Mouse (Mus musculus) induced T-regulatory cell, adult 2 months (primary cell): Measurements from ENCODE around the gene Ssh2.

Source experiments
- DNase-seq: peaks from one replicate; pipeline ENCODE4 v3.0.0-alpha.2; 2012; ENCODE audit warnings: low read depth

The Ssh2 gene

DNA sequence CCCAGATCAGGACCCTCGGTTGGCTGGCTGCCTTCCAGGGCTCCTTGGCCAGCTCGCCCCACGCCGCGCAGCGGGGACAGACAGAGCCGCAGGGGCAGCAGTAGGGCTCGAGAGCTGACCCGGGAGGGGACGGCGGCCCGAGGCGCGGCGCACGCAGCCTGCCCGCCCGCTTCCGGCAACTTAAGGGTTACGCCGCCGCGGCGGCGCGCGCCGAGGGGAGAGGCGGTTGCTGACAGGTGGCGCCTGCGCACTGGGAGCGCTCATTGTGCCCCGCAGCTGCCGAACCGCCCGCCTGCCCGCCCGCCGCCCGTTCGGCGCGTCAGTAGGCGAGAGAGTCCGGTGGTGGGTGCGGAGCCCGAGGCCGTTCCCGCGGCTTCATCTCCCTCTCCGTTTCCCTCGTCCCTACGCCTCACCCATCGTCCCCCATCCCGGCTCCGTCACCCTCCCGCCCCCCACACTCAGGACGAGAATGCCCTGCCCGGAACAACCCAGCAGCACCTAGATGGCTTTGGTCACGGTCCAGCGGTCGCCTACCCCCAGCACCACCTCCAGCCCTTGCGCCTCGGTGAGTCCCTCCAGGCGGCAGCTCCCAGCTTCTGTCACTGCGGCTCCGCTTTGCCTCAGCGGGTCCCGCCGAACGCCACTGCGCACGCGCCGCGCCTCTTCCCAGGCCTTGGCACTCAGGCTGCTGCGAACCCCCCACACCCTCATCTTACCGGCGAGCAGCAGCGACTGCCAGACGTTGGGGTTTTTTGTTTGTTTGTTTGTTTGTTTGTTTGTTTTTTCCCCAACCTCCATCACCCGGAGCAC is at the start of gene Ssh2:
Gene Ssh2, plus strand, starts transcription at position 337 of the 810 bp plus-strand sequence.
- DNase-seq, result peak; percentile 94

DNA sequence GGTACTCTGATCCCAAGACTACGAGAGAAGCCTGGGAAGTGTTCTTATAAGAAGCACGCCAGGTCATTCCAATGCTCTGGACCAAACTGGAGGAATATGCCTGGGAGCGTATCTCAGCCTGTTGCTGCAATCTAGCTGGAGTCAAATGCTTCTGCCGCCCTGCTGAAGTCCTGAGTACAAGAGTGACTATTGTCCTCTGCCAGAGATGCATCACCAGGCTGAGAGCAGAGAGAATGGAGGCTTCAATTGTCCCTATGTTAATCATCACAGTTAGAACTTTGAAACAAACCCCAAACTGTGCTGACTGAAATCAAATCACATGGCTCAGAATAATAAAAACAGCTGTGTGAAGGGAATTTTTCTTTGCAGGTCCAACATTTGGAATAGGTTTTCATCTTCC is 42.4 kb upstream of the Ssh2 start:
- DNase-seq, result no peak

DNA sequence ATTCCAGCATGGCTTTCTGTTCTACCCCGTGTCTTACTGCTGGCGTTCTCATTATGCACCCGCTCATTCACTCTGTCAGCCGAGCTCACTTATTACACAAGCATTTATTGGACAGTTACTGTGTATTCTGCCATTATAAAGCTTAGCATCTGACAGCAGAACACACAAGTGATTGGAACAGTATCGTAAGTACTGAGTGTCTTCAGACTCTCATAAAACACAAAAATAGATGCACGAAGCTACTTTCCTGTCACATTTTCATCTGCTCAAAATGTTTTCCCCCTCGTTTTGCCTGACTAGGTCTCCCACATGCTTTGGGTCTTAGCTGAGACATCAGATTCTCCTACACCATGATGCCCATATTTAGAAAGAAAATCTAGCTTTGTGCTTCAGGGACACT is 41.6 kb upstream of the Ssh2 start:
- DNase-seq, result no peak

DNA sequence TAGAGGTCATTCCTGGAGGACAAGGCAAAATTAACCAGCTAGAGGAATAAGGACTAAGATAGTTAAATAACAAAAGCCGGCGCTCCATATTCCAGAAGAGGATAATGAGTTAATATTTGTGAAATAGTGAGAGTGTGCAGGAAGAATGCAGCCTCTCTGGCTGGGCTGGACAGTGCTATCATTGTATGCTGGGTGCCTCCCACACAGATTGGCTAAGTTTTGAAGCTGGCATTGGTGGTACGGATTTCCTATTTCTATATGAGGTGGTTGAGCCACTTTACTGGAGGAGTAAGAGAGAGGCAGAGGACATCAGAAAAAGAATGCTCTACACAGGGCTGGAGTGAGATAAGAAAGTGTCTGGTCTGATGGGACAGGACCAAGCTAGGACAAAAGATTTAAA is 36.3 kb upstream of the Ssh2 start:
- DNase-seq, result no peak

DNA sequence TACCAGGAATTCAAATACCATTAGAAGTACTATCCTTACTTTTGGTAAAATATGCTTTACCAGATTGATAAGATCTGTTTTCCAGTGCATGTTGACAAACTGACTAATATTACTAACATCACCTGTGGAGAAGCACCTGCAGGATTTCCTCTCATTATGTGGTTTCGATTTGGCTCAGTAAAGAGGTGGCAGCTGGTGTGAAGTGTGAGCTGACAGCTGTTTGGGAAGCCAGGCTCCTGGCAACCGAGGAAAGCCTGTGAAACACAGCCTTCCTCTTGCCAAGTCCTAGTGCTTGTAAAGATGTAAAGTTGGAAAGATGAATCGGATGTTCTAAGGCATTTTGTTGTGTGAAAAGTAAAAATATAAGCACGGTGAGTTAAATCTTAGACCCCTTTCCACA is 35.2 kb upstream of the Ssh2 start:
- DNase-seq, result peak; percentile 15

DNA sequence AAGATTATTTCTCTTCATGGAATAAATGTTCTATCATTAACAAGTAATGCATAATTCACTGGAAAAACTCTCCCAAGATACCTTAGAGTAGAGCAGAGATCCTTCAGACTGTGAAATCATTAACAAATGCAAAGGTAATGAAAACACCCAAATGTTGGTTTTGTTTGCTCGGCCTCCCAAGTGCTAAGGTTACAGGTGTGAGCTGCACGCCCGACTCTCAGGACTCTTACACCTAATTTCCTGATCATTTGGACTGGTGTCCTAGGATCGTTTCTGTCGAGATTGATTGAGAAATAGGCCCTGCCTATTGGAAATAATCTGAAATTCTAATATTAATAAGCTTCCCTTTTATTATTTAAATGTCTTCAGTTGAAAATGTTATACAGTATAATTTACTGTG is 34.6 kb upstream of the Ssh2 start:
- DNase-seq, result no peak

DNA sequence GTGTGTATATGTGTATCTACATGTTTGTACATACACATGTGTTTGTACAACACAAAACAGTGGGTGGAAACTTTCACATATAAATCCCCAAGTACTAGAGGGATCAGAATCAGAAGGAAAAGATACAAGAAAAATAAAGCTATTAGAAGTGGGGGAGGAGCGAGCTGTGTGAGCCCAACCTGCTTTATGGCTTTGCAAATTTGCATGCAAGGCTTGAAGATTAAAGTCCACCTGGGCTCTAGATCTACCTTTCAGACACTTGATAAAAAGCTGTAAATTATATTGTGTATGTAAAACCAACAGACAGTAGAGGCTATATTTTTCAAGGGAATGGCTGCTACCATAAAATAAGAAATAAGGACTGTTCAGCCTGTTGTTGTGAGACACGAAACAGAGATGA is 34.0 kb upstream of the Ssh2 start:
- no peak for DNase-seq

DNA sequence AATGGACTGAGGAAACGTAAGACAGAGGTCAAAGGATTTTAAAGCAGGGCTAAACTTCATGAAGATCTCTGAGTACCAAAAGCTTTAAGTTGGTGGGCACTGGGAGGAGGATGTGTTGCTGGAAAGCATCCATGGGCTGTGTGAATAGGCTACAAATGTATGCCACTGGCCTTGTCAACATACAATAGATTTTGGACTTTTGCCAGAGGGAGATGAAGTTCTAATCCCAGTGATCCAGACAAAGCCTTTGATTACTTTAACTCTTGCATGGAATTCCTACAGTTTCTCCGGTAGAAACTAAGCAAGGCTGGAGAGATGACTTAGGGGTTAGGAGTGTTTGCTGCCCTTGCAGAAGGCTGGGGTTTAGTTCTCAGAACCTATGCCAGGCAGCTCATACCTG is 33.5 kb upstream of the Ssh2 start:
- DNase-seq, result no peak

DNA sequence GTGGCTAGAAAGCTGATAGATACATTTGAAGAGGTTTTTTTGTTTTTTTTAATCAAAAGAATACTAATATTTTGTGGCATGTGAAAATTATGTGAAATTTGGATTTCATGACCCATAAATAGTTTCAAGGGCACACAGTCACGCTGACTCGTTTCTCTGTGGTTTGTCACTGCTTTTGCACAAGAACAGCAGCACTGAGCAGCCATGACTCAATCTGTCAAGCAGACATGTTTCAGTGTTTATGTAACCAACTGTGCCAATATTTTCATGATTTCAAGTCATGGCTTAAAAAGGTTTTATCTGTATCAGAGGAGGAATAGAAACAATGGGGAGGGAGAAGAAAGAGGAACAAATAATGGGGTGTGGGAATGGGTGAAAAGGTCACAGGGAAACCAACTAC is 31.2 kb upstream of the Ssh2 start:
- DNase-seq, result no peak

DNA sequence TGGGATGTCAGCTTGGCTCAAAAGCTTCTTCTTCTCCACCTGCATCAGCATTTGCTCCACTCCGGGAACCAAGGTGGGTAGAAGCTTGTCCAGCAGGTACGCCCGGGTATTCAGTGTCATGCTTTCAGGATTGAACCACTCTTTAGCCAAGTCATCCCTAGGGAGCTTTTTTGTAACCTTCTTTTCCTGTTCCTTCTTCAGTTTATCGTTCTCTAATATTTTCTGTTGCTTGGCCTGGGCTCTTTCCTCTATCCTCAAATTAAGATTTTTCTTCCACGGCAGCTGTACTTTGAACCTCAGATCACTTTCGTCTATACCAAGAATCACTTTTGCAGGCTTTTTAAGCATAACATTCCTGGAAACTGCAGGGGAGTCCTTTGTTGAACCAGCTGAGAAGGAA is 27.2 kb upstream of the Ssh2 start, which contains the start of gene Efcab5:
Gene Efcab5, minus strand, starts transcription at position 101 of the 400 bp plus-strand sequence.
- no peak for DNase-seq

DNA sequence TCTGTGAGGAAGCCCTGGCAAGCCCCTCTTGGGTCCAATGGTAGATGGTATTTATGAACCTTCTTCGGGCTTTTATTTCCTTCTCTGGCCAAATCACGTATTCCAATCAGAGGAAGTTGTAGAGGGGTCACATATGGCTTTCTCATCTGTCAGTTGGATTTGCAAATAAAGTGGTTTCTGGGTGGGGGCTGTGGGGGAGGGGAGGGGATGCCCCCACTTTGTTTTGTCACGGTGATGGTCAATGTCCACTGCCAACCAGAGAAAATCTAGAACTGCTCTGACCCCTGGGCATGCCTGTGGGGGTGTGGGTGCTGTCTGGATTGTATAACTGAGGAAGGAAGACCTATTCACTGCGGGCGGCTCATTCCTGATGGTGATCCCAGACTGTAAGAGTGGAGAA is 22.7 kb upstream of the Ssh2 start:
- no peak for DNase-seq

DNA sequence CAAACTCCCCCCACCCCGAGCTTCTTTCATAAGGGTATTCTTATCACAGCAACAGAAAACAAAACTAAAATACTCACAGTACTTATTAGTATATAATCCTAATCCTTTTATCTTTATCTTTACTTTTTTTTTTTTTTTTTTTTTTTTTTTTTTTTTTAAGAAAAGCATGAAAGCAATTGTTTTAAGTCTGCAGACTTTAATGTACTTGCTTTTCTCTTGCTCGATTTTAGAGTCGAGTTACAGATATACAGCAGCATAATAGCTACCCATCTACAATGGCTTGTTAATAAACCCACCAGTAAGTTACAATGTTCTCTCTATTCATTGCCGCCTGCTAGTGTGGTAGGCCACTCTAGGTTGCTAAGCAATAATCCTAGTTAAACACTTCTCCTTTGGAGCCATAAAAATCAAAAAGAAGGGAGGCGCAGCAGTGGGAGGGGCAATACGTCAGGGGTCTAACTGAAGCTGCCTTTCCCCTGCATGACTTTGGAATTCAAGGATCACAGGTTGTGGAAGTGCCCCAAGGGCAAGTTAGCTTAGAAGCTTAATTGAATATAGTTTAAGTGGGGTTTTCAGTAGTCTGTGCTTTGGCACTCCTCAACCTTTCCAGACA is 22.0 kb upstream of the Ssh2 start:
- DNase-seq, result no peak

DNA sequence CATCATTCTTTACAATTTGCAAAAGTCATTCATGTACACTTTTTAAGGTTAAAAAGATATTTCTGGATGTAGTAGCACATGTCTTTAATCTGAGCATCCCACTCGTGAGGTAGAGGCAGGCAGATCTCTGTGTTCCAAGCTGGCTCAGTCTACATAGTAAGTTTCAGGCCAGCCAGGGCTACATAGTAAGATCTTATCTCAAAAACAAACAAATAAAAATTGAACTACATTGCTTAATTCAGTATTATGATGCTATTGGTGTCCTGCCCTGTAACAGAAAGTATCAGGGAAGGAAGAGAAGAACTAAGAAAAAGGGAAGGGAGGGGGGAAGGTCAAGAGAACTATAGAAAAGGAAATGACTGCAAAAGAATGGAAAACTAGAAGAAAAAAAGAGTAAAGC is 21.3 kb upstream of the Ssh2 start:
- DNase-seq, result no peak

DNA sequence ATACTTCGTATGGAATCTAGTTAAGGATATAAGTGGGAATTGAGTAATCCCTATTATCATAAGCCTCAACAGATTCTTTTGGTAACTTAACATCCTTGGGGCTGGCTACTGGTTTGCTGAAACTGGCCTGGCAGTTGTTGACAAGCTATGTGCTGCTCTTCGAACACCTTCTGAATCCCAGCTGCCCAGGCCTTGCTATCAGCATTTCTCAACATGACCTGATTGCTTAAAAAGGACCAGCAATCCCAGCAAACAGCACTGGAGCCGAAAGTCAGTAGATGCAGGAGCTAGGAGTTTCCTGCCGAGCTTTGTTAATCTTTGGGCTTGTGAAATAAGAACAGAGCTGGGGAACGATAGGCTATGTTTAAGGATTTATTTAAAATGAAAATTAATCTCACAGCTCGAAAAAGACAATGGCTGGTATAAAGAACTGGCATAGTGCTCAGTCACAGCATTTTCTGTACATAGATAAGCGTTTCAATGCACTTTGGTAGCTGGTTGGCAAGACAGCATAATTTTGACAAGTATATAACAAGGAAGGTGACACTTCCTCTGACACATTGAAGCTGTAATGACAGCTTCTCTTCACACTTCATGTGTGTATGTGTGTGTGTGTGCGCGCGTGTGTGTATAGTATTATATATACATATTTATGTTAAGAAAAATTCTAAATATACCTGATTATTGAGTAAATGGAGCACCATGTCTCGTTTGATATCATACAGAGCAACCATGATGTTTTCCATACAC is 20.6 kb upstream of the Ssh2 start:
- no peak for DNase-seq

DNA sequence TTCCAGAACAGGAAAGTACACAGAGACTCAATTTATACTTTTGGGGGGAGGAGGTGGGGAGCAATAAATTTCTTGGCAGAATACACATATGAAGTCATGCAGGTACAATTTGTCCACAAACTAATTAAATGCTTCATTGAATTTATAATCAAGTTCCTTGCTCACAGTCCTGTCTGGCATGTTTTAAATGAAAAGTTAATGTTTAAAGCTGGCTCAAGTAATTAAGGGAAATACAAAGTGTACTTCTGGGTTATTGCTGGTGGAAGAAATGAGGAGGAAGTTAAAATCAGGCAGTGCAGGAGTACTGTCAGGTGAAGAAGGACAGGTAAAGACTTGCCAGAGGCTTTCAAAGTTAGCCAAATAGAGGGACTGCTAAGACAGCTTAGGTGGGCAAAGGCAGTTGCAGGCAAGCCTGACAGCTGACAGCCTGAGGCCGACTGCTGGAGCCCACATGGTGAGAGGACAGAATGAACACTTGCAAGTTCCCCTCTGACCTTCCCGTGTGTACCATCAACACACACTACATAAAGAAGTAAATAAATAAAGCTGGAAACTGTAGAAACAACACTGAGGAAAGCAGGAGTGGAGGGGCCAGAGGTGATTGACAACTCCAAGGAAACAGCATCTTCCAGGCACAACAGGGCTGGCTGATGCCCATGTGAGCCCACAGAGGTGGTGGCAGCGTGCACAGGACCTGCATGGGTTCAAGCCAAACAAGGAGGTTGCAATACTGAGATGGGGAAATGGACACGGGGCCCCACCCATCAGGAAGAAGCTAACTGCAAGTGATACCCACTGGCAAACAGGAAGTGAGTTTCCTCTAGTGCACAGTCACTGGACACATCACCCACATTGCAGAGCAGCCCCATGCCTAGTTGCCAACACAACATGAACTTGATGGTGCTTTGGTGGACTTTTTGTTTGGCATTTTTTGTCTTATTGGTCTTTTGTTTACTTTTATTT is 19.6 kb upstream of the Ssh2 start:
- DNase-seq, result peak; percentile 59

DNA sequence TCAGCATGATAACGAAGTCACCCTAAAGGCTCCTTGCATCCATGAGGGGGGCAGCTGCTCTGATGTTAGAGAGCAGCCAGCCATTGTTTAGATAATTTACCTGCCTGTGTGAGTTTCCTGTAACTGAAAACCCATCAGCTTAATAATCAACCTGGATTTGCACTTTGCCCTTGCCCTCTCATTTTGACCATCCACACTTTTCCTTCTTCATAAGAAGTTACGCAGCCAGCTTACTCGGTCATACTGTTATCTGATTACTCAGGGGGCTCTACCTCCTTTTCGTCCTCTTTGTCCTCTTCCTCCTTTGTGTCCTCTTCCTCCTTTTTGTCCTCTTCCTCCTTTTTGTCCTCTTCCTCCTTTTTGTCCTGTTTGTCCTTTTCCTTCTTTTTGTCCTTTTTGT is 16.5 kb upstream of the Ssh2 start:
- no peak for DNase-seq

DNA sequence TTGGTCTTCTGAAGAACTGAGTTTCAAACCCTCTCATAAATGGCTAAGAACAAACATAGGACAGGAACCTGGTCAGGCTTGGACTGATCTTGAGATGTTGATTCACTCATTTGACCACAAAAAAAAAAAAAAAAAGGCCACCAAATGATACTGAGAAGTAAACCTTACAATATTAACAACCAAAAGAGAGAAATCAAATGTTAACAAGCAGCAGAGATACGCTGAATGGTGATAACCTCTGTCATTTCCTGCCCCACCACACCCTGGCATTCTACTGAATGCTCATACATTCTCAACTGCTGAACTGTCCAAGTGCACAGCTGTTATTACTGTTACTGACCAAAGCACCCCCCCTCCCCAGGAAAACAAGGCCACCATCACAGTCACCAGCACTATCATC is 15.4 kb upstream of the Ssh2 start:
- peak; percentile 21 for DNase-seq

DNA sequence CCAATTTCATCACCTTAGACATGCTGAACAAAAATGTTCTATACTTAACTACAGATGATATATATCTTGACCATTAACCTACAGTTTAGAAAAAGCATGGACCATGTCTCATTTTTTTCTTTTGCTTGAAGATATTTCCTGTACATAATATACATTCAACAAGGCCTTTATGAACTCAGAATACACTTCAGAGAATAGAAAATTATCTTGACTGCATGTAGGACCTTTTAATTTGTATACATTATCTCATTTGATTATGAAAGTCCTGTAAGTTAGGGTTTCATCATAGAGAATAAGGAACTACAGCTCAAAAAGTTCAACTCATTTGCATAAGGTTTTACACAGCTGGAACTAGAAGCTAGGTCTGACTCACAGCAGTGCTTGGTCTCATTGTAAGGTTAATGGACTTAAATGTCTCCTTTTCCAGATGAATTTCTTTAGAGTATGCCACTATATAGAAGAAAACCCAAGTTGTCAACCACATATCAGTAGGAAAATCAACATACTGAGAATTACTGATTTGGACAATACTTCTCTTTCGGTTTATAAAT is 1.9 kb upstream of the Ssh2 start:
- peak; percentile 11 for DNase-seq

DNA sequence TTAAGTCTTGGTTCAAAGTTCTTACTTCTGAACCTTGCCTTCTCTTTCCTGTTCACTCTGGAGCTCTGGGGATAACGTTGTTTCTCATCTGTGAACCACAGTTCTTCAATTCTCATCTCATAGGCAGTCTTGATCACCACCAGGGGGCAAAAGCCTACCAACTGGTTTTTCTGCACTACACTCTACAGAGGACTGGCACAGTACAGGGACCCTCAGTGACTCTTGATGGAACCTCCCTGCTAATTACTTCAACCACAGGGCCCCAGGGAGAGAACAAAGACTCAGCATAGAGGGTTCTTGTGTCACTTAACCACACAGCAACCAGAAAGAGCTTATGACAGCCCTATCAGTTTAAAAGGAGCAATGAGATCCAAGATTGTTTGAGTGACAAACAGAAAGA is 1.3 kb upstream of the Ssh2 start:
- DNase-seq, result peak; percentile 87

DNA sequence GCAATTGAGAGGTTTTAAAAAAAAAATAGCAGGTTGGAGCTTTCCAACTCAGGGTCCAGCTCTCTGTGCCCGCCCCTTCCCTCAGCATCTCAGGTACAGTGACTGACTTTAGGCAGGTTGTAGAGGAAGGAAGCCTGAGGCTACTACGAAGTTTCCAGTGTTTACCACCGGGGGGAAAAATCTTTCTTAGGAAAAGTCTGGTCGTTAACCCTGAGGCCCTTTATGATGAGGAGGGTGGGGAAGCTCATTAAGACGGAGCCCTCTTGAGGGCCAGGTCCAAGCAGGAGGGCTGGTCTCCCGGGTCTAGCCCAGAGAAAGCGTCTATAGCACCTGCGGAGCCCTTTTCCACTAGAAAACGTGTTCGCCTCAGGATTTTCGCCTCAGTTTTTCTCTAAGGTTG is 604 bp upstream of the Ssh2 start:
- DNase-seq, result peak; percentile 65

DNA sequence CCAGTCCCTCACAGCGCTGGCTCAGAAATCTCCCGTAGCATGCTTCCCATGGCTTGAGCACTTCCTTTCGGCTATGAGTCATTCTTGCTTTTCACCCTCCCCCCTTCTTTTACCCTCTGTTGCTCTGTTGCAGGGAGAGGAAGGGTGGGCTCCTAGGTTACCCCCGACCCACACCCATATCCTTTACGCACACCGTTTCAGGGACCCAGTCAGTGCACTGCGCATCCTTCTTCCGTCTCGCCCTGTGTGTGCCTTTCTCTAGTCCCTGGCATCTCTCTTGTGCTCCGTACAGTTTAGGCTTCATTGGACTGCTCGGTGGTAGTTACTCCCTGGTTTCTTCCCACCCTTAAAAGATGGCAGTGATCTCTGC is 659 bp downstream of the Ssh2 start:
- DNase-seq, result no peak

DNA sequence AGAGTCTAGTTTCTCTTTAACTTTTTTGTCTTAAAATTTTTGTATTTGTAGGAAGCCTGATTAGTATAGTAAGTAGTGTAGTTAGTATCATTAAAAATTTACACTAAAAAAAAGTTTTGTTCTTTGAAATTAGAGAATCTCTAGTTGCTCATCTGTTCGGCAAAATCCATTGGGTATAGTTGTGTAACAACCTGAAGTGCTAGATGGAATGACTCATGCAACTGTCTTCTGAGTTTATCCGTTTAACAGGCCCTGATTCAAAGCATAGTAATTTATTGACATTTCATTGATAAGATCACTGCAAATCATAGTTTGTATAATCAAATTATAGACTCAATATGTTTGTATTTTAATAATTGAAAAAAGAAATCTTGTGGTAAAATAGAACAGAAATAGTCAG is 14.7 kb downstream of the Ssh2 start:
- DNase-seq, result no peak
